Comparison of ENCODE assay signal across 27 mouse cellular contexts in the genomic region with DNA sequence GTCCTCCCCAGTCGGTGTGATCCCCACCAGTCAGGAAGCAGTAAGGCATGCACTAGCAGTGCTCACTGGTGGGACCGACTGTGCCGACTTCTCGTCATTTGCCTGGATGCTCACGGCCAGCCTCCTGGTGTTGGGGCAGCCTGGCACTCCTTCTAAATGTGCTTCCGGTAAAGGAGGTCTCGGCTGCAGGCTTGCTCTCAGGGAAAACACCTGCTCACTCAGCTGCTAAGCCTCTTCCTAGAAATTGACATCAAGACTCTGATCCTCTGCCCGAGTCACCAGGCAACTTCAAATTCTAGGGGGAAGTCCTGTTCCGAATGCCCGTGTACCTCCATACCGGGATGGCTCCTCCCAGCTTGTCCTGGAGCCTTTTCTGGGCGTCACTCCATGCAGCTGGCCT.
"Had no signal": no experiment of that assay in that cellular context is flagged by ENCODE, and none has a peak within 500 bp of the region (broad histone marks: within the 10 kb centered on the region; RNA-seq: fewer than 3 reads in every experiment).

No protein-coding gene starts in this region.

- H3K36me3 ChIP-seq: heart, embryonic 13.5 days; heart, embryonic 15.5 days; hindbrain, embryonic 12.5 days; kidney, embryonic 15.5 days; limb, embryonic 15.5 days; liver, embryonic 12.5 days had no signal

- H3K9me3 ChIP-seq: heart, embryonic 13.5 days; heart, embryonic 15.5 days; hindbrain, embryonic 12.5 days; kidney, embryonic 15.5 days; limb, embryonic 13.5 days; limb, embryonic 15.5 days; liver, embryonic 12.5 days had no signal

- H3K27ac ChIP-seq: gastrocnemius, adult 2 months; heart, adult 2 months; heart, embryonic 13.5 days; heart, embryonic 15.5 days; hindbrain, embryonic 12.5 days; hindbrain, embryonic 14.5 days; hindbrain, postnatal 0 days; kidney, embryonic 15.5 days; kidney, postnatal 0 days; limb, embryonic 13.5 days; limb, embryonic 15.5 days; liver, embryonic 12.5 days had no signal

- H3K27me3 ChIP-seq: heart, embryonic 15.5 days; hindbrain, embryonic 12.5 days; kidney, embryonic 15.5 days; limb, embryonic 13.5 days; limb, embryonic 15.5 days; liver, embryonic 12.5 days had no signal

- ATAC-seq: intestine, embryonic 16.5 days; liver, embryonic 12.5 days had no signal

- H3K4me1 ChIP-seq: heart, embryonic 13.5 days; heart, embryonic 15.5 days; hindbrain, embryonic 12.5 days; limb, embryonic 13.5 days had no signal

- H3K4me3 ChIP-seq: gastrocnemius, adult 2 months; heart, adult 2 months; heart, embryonic 13.5 days; heart, embryonic 15.5 days; hindbrain, embryonic 12.5 days; kidney, embryonic 15.5 days; limb, embryonic 13.5 days; limb, embryonic 15.5 days; liver, embryonic 12.5 days had no signal

- H3K4me2 ChIP-seq: heart, embryonic 11.5 days; heart, embryonic 13.5 days; heart, embryonic 15.5 days; hindbrain, embryonic 12.5 days; hindbrain, embryonic 14.5 days; kidney, embryonic 15.5 days; limb, embryonic 13.5 days; limb, embryonic 15.5 days; liver, embryonic 12.5 days had no signal

- DNase-seq: gastrocnemius, adult 2 months; gastrocnemius, postnatal 10 days; gastrocnemius, postnatal 36 days; heart, adult 11 months; heart, adult 2 months; heart, postnatal 14 days; heart, postnatal 36 days; kidney, adult 11 months; kidney, adult 2 months; kidney, adult 9 months; kidney, postnatal 14 days; kidney, postnatal 36 days; layer of hippocampus, adult 9-11 months; layer of hippocampus, postnatal 36 days; left cerebral cortex, postnatal 4 days had no signal

- H3K9ac ChIP-seq: heart, embryonic 13.5 days; heart, embryonic 15.5 days; hindbrain, embryonic 12.5 days; hindbrain, embryonic 14.5 days; kidney, embryonic 15.5 days; limb, embryonic 13.5 days; limb, embryonic 15.5 days; liver, embryonic 12.5 days had no signal
